Mouse (Mus musculus): ENCODE results near the gene Kctd11.
"Not testable (repeated sequence)": the region's sequence is repeated elsewhere in the genome, so short reads cannot be mapped to it uniquely, and the experiment has no call there.

Kctd11 gene

DNA sequence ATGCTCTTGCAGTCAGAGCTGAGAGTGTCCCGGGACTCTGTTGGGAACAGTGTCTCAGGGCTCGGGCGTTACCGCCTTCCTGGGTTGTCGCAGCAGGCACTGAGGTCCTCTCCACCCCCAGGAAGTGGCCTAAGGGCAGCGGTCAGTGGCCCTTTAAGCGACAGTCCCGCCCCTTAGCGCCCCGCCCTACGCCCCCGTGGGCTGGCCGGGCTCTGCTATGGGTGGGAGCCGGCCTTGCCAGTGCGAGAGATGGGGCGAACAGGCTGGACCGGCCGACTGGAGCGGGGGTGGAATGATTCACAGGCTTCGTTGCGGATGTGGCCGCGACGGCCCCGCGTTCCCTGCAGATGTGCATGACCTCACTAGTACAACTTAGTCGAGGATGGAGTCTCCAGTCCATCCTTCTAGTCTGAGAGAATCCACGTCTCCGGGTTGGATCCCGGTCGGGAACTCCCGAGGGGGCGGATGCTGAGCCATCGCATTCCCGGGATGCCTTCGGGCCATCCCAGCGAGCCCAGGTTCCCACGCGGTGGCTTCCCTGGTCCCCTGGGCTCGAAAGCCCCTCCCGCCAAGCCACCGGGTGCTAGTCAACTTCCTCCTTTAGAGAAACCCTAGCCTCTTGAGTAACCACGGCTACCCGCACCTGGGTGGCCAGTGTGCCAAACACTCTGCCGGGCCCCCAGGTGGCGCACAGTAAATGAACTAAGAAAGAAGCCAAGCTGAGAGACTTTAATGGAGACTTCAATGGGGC is at the start of gene Kctd11:
Gene Kctd11, minus strand, starts transcription at position 554 of the 751 bp plus-strand sequence.
- DNase-seq = peak; percentile 69

DNA sequence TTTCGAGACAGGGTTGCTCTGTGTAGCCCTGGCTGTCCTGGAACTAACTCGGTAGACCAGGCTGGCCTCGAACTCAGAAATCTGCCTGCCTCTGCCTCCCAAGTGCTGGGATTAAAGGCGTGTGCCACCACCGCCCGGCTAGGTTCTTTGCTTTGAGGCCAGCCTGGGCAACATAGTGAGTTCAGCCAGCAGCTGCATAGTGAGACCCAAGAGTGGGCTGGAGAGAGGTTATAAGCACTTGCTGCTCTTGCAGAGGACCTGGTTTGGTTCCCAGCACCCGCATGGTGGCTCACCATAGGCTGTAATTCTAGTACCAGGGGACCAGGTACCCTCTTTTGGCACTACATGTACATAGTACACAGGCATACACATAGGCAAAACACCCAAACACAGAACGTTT is 49.0 kb upstream of the Kctd11 start:
- DNase-seq = not testable (repeated sequence)

DNA sequence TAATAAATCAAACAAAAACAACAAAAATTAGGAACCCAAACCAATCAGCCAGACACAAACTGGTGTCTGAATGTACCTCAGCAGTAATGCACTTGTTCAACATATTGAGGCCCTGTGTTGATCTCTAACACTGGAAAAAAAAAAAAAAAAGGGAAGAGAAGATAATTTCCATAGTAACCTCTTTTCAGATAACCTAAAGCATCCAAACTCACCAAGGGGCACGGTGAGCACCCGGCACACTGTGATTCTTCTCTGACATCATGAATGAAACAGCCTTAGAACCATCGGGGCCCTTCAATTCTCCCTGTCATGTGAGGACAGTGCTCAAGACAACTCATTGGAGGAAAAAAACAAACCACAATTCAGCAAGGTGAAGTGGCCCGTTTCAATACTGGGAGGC is 48.5 kb upstream of the Kctd11 start:
- DNase-seq = no peak

DNA sequence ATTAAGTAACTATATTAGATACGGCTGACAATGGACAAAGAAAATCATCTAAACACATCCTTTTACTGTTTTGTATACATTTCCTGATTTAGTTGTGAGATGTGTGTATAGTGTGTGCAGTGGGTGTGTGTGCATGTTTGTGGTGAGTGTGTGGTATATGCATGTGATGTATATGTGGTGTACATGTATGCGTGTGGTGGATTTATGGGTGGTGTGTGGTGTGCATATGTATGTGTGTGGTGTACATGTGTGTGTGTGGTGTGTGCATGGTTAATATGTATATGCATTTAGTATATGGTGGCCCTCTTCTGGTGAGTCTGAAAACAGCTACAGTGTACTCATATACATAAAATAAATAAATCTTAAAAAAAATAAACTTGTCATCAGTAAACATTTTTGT is 46.3 kb upstream of the Kctd11 start:
- DNase-seq = no peak

DNA sequence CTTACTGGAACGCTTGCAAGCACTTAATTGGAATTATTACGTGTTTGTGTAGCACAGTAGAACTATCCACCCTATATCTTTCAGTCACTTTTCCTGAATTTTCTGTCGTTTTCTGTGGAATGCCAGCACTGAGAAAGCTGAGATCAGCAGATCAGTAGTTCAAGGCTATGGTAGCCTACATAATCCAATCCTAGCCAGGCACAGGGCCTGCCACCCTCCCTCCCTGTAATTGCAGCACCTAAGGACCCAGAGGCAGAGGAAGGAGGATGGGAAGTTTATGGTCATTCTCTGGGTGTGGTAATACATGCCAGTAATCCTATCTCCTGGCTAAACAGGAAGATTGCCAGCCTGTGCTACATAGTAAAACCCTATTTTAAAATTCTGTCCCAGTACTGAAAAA is 41.6 kb upstream of the Kctd11 start:
- no peak for DNase-seq

DNA sequence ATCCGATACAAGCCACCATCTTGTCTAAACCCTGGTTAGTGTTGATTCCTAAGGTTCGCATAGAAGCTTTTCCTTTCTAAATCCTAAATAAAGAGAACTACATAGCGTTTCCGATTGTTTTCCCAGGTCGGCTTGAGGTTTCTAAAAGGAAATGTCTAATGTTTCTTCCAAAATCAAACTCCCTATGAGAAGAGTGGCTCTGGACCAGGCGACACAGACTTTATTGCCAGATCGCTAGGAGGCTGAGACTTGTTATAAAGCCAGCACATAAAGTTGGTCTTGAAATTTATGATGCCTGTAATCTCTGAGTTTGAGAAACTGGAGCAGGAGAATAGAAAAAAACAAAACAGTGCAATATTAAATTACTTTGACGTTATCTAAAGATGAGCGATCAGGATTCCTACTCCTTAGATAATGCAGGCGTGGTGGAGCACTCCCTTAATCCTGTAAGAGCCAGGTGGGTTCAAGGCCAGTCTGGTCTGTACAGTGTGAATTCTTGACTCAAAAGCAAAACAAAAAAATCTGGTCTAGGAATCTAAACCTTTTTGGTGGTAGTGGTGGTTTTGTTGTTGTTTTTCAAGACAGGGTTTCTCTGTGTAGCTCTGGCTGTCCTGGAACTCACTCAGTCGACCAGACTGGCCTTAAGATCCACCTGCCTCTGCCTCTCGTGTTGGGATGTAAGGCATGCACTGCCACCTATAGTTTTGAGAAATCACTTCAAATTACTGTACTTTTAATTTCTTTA is 41.0 kb upstream of the Kctd11 start:
- no peak for DNase-seq

DNA sequence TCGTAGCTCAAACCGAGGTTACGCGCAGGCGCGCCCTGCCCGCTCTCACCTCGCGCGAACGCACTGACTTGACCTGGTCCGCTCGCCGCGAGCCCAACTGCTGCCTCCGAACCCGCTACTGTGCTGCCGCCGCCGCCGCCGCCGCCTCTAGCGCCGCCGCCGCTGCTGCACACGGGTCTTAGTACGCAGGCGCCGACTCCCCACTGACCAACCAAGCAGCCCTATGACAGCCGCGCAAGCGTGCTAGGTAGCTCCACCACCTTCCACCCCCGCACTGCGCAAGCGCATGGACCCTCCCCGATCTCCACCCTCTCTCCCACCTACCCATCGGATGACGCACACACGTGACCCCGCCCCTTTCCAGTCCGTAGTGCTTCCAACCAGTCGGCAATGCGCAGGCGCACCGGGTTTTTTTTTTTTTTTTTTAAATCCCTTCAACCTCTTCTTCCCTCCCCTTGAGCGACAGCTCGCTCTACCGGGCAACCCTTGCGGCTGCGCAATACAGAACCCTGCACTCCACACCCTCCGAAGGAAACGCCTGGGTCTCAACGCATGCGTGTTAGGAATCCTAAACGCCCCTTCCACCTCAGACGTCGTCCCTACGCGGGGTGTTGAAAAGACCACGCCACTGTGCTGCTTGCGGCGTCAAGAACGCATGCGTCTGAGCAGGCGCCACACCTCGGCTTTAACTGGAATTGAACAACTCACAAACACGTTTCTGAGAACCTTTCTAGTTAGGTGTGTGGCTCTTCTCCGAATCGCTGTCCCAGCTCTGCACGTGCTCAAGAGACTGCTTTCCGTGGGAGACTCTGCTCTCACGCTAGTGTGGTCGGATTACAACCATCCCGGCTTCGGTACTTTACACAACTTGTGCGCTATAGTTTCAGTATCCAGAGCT is 40.2 kb upstream of the Kctd11 start, which contains the start of gene Eif5a:
Gene Eif5a, minus strand, starts transcription at position 845 of the 898 bp plus-strand sequence.
- peak; percentile 100 for DNase-seq

DNA sequence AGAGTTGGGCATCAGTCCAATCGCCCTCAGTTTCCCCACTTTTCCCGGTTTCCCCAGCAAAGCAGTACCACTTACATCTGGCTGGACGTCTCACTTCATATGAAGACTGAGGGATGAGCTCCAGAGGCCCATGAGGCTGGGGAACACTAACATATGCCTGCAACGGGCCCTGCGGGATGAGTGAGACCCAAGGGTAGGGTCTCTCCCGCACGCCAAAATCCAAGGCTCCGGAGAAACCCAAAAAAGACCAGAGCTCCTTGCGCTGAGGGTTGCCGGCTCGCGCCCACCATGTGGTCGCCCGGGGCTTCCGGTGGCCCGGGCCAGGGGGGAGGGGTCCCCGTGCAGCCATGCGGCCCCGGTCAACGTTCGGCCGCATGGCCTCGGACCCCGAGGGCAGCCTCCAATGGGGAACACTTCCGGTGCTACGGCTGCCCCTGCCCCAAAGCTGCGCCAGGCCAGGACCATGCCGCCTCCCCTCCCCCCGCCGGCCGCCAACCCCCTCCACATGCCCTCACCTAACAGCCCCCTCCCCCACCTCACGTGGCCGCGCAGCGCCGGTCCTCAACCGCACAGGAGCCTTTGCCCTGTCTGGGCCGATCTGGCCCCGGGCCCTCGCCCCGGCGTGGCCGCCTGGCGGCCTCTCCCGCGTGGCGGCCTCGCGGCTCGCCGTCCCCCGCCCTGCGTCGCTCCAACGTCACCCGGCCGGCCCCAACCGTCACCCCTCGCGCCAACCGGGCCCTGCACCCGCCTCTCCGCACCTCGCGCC is 39.2 kb upstream of the Kctd11 start:
- DNase-seq = no peak

DNA sequence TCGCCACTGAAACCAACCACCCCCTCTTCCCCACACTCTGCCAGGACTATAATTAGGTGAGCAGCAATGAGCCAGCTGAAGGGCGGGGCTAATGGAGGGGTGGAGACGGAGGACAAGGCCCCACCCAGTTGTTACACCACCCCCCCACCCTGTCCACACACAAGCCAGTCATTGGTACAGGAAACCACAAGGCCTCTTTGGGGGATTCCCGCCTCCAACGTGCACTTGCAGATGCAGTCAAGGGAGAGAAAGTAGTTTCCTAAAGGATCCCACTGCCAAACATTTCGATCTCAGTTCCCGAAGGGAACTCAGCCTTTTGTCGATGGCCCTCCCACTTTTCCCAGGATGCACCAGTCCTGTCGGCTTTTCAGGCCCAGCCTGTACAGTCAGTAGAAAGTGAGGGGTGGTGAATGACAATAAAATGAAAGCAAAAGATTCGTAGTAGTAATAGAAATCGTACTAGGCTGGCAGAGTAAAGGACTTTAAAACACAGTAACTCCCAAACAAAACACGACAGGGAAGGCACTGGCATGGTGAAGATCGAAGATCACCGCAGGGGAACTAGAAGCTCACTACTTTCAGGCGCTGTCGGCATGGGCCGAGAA is 38.6 kb upstream of the Kctd11 start:
- peak; percentile 42 for DNase-seq

DNA sequence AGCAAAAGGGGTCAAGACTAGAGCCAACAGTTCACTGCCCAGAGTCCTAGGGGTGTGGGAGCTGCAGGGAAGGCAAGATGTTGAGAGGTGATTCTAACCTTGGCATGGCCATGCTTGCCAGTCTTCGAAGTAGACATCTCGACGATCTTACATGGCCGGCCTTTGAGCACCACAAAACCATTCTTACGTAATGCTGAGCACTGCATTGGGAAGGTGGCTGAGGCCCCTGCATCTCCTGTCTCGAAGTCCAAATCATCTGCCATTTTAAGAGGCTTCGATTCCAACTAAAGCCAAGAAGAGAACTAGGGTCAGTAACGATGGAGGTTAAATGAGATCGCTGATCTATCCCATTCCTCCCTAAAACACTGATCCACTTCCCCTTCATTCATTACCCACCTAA is 37.8 kb upstream of the Kctd11 start:
- DNase-seq = no peak

DNA sequence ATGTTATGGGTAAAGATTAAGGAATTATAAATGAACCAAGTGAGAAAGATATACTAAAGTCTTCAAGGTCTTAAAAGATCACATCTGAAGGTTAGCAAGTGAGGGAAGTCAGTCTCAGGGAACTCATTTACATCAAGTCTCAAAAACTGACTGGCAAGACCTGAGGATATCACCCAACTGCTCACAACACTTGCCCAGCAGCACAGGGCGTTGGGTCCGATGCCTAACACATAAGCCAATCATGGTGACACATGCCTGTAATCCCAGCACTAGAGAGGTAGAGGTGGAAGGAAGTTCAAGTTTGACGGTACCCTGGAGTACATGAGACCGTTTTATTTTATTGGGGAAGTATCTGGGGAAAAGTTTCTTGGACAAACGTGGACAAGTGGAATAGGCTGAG is 36.9 kb upstream of the Kctd11 start:
- no peak for DNase-seq

DNA sequence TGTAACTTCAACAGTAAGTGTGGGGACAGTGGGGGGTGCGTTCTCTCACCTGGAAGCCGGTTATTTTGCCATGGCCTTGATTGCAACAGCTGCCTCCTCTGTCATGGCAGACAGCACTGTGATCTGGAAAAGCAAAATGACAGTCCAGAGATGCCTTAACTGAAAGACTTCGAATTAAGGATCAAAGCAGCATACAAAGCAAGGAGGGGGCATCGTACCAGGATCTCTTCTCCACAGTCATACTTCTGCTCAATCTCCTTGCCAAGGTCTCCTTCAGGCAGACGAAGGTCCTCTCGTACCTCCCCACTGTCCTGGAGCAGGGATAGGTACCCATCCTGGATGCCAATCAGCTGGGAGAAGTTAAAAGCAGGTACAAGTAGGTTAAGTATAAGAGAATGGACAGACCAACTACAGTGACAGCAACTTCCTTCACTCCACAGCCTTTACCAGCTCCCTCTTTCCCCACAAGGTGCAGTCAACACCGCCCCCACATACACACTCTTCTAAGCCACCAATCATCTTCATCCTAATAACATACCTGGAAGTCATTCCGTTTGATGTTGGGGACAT is 36.3 kb upstream of the Kctd11 start:
- no peak for DNase-seq

DNA sequence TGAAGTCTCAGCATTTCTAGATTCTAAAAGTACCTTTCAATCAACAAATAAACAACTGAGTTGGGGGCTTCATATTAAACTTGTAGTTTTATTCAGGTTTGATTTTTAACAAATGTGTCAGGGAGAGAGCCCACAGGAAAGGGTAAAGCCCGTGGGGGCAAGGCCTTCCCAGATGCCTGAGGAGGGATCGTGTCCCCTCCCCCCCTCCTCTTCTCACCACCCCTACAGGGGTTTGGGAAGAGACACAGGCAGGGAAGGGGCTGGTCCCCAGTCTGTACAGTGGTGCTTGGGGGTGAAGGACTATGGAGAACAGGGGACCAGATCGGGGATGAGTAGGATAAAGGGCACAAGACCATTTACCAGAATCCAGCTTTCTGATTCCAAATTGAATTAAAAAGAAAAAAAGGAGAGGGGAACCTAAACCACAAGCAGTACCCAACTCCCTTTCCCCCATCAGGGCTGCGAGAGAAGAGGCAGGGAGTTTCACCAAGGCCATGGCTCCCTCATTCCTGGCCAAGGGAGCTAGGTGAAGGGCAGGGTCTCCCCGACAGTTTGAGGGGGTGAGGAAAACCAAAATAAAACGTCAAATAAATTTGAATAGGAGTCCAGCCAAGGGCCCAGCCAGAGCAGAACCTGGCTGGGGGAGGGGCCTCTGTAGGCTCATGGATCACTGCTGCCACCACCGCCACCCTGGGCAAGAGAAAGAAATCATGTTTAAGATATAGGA is 35.6 kb upstream of the Kctd11 start:
- DNase-seq = not testable (repeated sequence)

DNA sequence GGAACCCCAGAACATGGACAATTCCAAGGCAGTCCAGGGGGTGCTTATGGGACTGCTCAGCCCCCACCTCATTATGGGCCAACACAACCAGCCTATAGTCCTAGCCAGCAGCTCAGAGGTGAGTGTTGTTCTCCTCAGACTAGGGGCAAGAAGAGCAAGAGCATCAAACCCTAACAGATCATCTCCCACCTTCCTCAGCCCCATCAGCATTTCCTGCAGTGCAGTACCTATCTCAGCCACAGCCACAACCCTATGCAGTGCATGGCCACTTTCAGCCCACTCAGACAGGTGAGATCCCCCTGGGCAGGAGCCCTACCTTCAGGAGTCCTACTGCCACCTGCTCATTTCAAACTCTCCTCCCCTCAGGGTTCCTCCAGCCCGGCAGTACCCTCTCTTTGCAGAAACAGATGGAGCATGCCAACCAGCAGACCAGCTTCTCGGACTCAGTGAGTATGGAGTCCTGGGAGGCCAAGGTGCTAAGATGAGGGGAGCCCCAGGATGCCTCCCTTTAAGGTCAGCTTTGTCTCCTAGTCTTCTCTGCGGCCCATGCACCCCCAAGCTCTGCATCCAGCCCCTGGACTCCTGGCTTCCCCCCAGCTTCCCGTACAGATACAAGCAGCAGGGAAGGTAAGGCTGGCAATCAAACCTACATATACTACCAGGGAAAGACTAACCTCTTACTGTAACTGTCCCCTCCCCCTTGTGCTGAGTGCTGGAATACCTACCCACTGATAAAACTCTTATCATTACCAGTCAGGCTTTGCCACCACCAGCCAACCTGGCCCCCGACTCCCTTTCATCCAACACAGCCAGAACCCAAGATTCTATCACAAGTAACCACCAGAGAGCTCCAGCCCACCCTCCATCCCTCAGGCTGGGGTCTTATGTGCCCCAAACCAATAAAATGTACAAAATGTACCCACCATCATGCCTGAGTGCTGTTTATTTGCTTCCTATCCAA is 34.7 kb upstream of the Kctd11 start:
- DNase-seq = no peak

DNA sequence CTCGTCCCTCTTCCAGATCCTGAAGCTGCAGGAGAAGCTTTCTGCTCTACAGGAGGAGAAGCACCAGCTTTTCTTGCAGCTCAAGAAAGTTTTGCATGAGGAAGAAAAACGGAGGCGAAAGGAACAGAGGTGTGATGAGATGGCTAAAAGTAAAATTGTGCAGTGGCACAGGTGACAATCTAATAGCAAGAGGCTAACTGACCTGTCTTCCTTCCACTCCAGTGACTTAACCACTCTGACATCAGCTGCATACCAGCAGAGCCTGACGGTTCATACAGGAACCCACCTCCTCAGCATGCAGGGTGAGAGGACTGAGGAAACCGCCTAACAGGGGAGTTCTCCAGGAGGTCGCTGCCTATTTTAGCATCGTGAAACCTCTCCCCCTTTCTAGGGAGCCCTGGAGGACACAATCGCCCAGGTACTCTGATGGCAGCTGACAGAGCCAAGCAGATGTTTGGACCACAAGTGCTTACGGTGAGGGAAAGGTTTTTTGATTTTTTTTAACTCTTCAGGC is 33.8 kb upstream of the Kctd11 start:
- no peak for DNase-seq

DNA sequence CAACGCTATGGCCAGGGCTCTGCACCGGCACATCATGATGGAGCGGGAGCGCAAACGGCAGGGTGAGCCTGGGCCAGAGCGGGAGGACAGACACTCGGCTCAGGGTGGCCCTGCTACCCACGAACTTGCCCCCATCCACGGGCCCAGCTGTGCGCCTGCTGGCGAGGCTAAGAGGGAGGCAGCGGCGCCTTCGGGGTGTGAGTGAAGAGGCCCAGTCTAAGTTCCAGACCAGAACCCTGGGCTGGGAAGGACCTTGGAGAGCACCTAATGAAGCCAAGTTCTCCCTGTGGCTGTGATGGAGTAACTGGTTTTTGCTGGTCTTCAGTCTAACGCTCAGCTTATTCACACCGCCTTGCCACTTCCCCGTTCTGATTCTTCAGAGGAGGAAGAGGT is 33.2 kb upstream of the Kctd11 start:
- no peak for DNase-seq

DNA sequence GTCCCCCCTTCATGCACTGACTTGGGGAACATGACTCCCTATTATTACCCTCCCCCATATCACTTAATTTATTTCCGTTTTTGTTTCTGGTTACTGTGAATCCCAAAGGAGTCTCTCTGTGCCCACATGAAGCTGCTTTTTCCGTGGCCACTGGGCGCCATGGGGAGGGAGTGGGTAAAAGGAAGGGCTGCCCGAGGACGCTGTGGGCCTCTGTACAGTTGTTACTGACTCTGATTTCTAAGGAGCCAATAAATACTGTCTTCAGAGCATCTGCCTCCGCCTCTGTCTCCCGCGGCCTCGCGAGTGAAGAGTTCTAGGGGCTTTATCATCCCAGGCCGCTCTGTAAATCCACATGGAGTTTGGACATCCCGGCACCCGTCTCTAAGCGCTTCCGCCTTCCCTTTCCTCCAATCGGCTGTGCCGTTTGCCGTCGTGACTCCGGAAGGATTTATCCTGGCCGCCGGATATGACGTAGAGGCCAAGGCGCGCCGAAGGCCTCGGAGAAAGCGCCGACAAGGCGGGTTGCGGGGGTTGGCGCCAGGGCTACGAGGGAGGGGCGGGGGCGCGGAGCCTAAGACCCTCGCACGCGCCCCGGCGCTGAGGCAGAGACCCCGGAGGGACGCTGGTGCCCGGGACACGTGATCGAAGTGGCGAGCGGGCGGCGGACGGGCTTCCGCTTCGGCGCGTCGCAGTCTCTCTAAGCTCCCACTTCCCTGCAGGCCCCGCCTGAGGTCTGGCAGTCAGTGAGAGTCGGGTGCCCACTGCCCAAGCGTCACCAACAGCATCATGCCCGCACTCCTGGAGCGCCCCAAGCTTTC is 32.6 kb upstream of the Kctd11 start, which contains the start of gene Gps2:
Gene Gps2, plus strand, starts transcription at position 335 of the 818 bp plus-strand sequence.
- DNase-seq = peak; percentile 95
